Mouse (Mus musculus): ENCODE results near the gene Gm21943.
"Not testable (repeated sequence)": the region's sequence is repeated elsewhere in the genome, so short reads cannot be mapped to it uniquely, and the experiment has no call there.

The Gm21943 gene

DNA sequence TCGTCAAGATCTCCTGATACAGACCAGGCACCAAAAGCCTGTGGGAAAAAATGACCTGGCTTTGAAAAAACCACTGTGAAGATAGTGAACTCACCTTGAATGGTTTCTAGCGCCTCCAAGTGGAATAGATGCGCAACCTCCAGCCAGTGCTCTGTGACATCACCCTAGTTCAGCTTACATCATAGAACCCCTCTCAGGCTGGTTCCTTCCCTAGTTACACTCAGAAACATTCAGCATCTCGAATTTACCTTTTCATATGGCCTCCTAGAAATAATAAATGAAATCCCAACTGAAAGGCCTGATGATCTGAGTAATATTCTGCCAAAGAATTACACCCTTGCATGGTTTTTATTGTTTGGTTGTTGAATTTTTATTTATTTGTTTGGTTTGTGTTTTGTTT, at the start of gene Gm21943:
Gm21943 (minus strand) TSS at position 101 of the 400 bp plus-strand sequence.
- not testable (repeated sequence) for DNase-seq

Measured in thymus, postnatal 4 days (tissue).